Mouse (Mus musculus) kidney, embryonic 16.5 days (tissue): ENCODE results near the gene Gje1. TPM values are rescaled to one million over a fixed set of nuclear protein-coding genes. Genes with fewer than 3 reads are reported as not detected.

Experiments used
- ATAC-seq: fragments of 200-750 bp; cut with Nextera tagmentation; 2 replicates; pipeline ENCODE4 v1.8.0; 2017; ENCODE audit warnings: moderate TSS enrichment; ENCODE audit not compliant: low FRiP score, low TSS enrichment
- H3K27ac ChIP-seq: fragments of 300-500 bp; sonication (generic); 2 replicates; pipeline ENCODE4 v1.5.1; 2014; ENCODE audit warnings: low read length
- H3K27me3 ChIP-seq: fragments of 300-500 bp; sonication (generic); 2 replicates; pipeline ENCODE4 v1.6.1; 2014; ENCODE audit warnings: low read length, control low read depth, mixed read lengths; ENCODE audit not compliant: insufficient read depth
- H3K36me3 ChIP-seq: fragments of 300-500 bp; sonication (generic); 2 replicates; pipeline ENCODE4 v1.6.1; 2014; ENCODE audit warnings: low read length, control low read depth, mixed read lengths; ENCODE audit not compliant: insufficient read depth
- H3K4me1 ChIP-seq: fragments of 300-500 bp; sonication (generic); 2 replicates; pipeline ENCODE4 v1.6.1; 2014; ENCODE audit warnings: low read length, control low read depth, mixed read lengths; ENCODE audit not compliant: insufficient read depth
- H3K4me2 ChIP-seq: fragments of 300-500 bp; sonication (generic); replicated peaks from 2 replicates; pipeline ENCODE4 v1.6.1; 2014; ENCODE audit warnings: low read depth, low read length
- H3K4me3 ChIP-seq: fragments of 300-500 bp; sonication (generic); 2 replicates; pipeline ENCODE4 v1.5.1; 2014; ENCODE audit warnings: mild to moderate bottlenecking, low read length
- H3K9ac ChIP-seq: fragments of 300-500 bp; sonication (generic); replicated peaks from 2 replicates; pipeline ENCODE4 v1.6.1; 2014; ENCODE audit warnings: low read length
- H3K9me3 ChIP-seq: fragments of 300-500 bp; sonication (generic); 2 replicates; pipeline ENCODE4 v1.6.1; 2016; ENCODE audit warnings: low read length, control low read depth
- WGBS: fragments of 180-500 bp; shearing (Covaris S2); extraction: QIAGEN DNeasy Blood & Tissue Kit; methylation state at CpG from one replicate; pipeline ENCODE4 v1.1.7; 2014; 5-methylcytosine and 5-hydroxymethylcytosine counted together
- polyA plus RNA-seq: library from polyadenylated mRNA; unstranded; fragments of >200 nt; fragmentation: Nextera tagmentation; extraction: Ambion mirVana; gene quantifications from 2 replicates; pipeline ENCODE4 v1.2.1, GENCODE M21; 2015

The Gje1 gene
- polyA plus RNA-seq: not detected in 2 replicates

DNA sequence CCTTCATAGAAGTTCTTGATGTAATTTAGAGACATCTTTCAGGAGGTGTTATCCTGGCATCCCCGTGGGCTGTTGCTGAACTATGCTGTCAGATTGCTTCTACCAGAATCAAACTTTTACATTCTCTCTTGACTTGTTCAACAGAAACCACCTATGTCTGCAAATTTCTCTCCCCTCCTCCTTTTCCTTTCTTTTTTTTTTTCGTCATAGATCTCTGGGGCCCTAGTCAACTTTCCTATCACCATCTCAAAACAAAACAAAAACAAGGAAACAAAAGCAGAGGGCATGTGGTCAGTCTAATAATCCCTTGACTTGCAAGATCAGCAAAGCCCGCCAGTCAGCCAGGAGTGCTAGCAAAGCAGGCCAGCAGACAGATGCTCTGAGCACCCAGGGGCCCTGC lies at the start of gene Gje1:
TSS of gene Gje1 (minus strand) at position 101 of the 400 bp plus-strand sequence.
- H3K9ac ChIP-seq: no peak within 1 kb of the TSS
- no peaks in the 10 kb centered on the region for H3K27me3 ChIP-seq
- H3K27ac ChIP-seq: no peak within 1 kb of the TSS
- H3K36me3 ChIP-seq: no peaks in the 10 kb centered on the region
- no peak within 1 kb of the TSS for H3K4me3 ChIP-seq
- ATAC-seq: no peak
- H3K9me3 ChIP-seq: no peaks in the 10 kb centered on the region
- H3K4me2 ChIP-seq: no peak within 1 kb of the TSS
- H3K4me1 ChIP-seq: no peaks in the 10 kb centered on the region
- WGBS: 62% methylated on average over 3 of the region's 3 CpGs

DNA sequence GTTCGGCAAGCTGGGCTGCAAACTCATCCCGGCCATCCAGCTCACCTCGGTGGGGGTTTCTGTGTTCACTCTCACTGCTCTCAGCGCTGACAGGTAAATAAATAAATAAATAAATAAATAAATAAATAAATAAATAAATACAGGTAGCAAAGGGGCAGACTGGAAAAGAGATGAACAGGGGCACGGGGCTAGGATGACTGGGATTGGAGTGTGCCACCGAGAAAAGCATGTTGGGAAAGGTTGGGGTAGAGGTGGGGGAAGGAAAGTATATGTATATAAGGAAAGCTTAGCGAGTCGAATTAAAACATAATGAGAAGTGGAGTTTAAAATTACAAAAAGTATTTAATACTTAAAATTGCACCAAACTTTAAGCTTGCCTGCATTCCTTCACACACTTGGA lies 42.6 kb upstream of the Gje1 start:
- Histone ChIP-seq H3K36me3 (no peaks in the 10 kb centered on the region), H3K27ac (no peak overlapping the region), H3K9ac (no peak overlapping the region), H3K27me3 (peaks cover 18% of the 10 kb centered on the region), H3K4me1 (0 out of 2 replicates have a peak, but pooled peaks cover 7% of the 10 kb centered on the region), H3K9me3 (no peaks in the 10 kb centered on the region), H3K4me2 (peak overlapping the region; percentile 71), H3K4me3 (peak overlapping the region; percentile 39)
- no peak for ATAC-seq
- WGBS: 17% methylated on average over 8 of the region's 8 CpGs

DNA sequence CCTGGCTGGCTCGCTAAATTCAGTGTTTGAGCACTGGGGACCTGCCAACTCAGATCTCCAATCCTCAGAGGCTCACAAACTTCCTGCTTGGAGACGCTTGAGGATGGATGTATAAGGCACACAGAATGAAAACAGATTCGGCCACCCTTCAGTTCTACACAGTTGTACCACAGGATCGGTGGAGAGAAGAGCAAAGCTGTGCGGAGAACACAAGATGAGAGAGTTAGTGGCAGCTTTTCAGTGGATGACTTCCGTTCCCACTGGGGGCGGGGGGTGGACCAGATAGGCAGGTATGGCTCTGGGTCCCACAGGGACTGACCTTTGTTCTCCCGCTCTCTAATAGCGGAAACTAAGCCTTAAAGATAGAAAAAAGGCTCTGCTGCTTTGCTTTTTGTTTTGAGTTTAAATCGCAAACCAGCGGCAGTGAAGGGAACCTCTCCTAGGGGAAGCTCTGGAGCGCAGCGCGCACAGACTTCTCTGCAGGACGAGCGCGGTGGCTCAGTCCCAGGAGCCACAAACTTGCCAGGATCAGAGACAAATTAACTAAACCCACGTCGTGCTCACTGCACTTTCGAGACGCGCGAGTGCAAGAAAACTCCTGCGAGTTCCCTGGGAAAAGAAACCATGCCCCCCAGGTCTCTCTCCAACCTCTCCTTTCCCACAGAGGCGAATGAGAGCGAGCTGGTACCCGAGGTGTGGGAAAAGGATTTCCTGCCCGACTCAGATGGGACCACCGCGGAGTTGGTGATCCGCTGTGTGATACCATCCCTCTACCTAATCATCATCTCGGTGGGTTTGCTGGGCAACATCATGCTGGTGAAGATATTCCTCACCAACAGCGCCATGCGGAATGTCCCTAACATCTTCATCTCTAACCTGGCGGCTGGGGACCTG lies 41.9 kb upstream of the Gje1 start:
- H3K4me3 ChIP-seq: peak overlapping the region; percentile 39
- ATAC-seq: no peak
- H3K27me3 ChIP-seq: peaks cover 18% of the 10 kb centered on the region
- H3K9ac ChIP-seq: 0 out of 2 replicates have a peak overlapping the region, but pooled peaks have one; percentile 9
- WGBS: 2% methylated on average over 35 of the region's 35 CpGs
- H3K36me3 ChIP-seq: no peaks in the 10 kb centered on the region
- no peak overlapping the region for H3K27ac ChIP-seq
- H3K9me3 ChIP-seq: no peaks in the 10 kb centered on the region
- H3K4me1 ChIP-seq: 0 out of 2 replicates have a peak, but pooled peaks cover 7% of the 10 kb centered on the region
- H3K4me2 ChIP-seq: peak overlapping the region; percentile 71

DNA sequence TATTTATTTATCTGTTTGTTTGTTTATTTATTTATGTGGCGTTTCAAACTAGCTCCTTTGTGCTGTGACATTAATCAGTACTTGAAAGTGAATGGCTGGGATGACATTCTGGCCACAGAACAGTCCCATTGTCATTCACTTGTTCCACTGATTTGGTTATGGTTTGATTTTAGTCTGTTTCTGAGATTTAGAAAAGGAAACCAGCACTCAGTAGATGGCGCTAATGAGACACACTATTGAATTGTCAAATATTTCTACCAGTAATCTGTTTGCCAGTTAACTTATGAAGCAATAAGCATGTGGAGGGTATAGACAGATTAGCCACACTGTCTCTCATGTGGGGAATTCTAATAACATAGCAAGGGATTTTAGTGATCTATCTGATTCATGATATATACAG lies 16.3 kb upstream of the Gje1 start:
- Histone ChIP-seq H3K4me3 (no peak overlapping the region), H3K9ac (no peak overlapping the region), H3K27me3 (no peaks in the 10 kb centered on the region), H3K9me3 (no peaks in the 10 kb centered on the region), H3K4me2 (no peak overlapping the region), H3K36me3 (no peaks in the 10 kb centered on the region), H3K4me1 (no peaks in the 10 kb centered on the region), H3K27ac (no peak overlapping the region)
- 6% methylated on average over 2 of the region's 2 CpGs for WGBS
- ATAC-seq: no peak

DNA sequence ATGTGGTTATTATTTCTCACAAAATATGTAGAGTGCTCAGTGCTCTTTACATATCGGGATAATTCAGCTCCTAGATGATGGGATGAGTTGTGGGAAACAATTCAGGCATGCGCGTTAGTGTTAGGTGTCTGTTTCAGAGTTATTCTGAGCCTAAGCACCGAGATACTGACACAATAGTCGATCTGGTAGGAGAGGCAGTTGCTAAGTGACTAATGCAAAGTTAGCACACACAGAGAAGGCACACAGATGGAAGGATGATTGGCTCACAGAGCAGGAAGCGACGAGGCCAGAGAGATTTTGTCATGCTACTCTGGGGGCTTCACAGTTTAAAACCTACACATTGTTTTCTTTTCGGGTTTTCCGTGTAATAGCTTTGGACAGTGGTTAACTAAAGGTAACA lies 7.7 kb upstream of the Gje1 start:
- Histone ChIP-seq H3K27ac (no peak overlapping the region), H3K4me3 (no peak overlapping the region), H3K9me3 (no peaks in the 10 kb centered on the region), H3K27me3 (no peaks in the 10 kb centered on the region), H3K4me2 (no peak overlapping the region), H3K9ac (no peak overlapping the region), H3K4me1 (no peaks in the 10 kb centered on the region), H3K36me3 (no peaks in the 10 kb centered on the region)
- 70% methylated on average over 9 of the region's 9 CpGs for WGBS
- no peak for ATAC-seq

DNA sequence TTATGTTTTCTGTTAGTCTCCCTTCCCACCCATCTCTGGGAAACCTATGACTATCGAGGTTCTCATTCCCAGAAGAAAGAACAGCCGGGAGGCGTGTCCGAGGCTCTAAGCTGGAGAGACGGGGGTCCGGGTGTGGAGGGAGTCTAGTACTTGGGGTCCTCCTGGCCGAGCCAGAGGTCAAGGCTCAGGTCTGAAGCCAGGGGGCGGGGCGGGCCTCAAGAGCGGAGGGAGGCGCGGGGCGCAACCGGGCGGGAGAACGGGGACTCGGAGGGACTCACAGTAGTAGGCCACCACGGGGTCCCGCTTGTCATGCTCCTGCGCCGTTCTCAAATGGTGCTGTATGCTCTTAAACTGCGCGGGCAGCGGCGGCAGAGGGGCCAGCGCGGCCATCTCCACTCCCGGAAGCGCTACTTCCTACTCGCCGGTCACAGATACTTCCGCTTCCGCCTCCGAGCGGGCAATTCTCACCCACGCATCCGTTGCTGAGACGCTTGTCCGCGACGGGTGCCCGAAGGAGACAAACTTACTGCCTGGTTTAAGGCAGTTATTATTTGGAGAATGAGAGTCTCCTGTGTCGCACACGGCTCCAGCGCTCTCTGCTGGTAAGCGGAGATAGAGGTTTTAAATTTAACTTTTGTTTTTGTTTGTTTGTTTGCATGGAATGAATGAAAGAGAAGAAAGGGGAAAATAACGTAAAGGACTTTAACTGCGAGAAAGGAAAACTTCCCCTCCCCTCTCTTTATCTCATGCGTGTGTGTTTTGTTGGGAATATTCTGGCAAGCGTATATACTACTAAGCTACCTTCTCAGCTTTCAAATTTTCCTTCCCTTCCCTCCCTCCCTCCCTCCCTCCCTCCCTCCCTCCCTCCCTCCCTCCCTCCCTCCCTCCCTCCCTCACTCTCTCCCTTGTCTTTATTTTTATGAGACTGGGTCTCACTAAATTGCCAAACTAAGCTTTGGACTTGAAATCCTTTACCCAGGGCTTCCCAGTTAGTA lies 12.6 kb downstream of the Gje1 start, which contains the start of the genes Vta1 and Nmbr:
TSS of gene Vta1 (minus strand) at position 489 of the 995 bp plus-strand sequence.
TSS of gene Nmbr (plus strand) at position 520 of the 995 bp plus-strand sequence.
- Histone ChIP-seq H3K9ac (peak within 1 kb of the TSS; percentile 92), H3K4me1 (peaks cover 13% of the 10 kb centered on the region), H3K27me3 (no peaks in the 10 kb centered on the region), H3K4me2 (peak within 1 kb of the TSS; percentile 72), H3K9me3 (no peaks in the 10 kb centered on the region; the same call in 1 of the 2 replicates), H3K36me3 (no peaks in the 10 kb centered on the region), H3K27ac (peak within 1 kb of the TSS; percentile 83), H3K4me3 (peak within 1 kb of the TSS; percentile 99)
- peak; percentile 99 for ATAC-seq
- WGBS: under 1% methylated on average over 49 of the region's 50 CpGs

DNA sequence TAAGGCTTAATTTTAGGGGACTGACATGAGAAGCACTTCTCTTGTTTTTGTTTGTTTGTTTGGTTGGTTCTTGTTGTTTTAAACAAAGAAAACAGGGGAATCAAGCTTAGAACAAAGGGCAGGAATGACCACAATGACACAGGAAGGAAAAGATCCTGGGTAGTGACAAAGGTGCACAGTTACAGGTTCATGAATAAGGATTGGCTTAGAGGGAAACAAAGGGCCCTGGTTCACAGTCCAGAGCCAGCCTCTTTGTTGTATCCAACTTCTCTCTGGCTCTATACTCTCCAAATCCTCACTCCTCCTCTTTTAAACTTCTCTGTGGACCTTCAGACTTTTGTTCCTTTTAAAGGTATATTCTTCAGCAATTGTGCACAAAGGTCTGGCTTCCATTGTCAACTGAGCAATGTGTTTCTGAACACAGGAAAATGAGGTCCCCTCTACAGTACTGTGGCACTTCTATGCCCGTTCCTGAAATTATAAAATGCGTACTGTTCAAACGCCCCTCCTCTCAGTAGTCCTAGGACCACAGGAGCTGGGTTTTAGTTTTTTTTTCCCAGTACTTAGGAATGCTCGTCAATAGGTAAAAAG lies 14.1 kb downstream of the Gje1 start:
- WGBS: 67% methylated on average over 4 of the region's 4 CpGs
- H3K4me1 ChIP-seq: peaks cover 13% of the 10 kb centered on the region
- no peak overlapping the region; the same call in 1 of the 2 replicates for H3K9ac ChIP-seq
- no peaks in the 10 kb centered on the region for H3K36me3 ChIP-seq
- no peaks in the 10 kb centered on the region for H3K27me3 ChIP-seq
- H3K4me3 ChIP-seq: peak overlapping the region; percentile 99
- no peak for ATAC-seq
- H3K9me3 ChIP-seq: no peaks in the 10 kb centered on the region; the same call in 1 of the 2 replicates
- peak overlapping the region; percentile 72 for H3K4me2 ChIP-seq
- no peak overlapping the region for H3K27ac ChIP-seq

DNA sequence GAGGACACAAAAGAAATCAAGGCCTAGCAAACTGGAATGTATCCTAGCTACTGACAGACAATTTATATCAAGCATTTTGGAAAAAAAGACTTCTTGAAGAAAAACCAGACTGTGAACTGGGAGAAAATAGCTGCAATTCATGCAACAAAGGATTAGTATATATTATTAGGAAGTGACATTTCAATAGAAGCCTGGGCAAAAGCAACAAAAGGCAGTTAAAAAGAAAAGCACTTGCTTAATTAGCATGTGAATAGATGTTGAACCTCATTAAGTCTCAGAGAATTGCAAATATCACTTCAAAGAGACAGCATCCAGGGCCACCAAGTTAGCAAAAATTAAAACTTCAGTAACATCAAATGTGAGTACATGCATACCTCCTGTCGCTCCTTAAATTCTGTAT lies 14.8 kb downstream of the Gje1 start:
- no peak overlapping the region for H3K4me2 ChIP-seq
- H3K36me3 ChIP-seq: no peaks in the 10 kb centered on the region
- no peak overlapping the region for H3K27ac ChIP-seq
- 69% methylated on average over 1 of the region's 1 CpGs for WGBS
- H3K27me3 ChIP-seq: no peaks in the 10 kb centered on the region
- H3K4me1 ChIP-seq: peaks cover 13% of the 10 kb centered on the region
- H3K9ac ChIP-seq: no peak overlapping the region
- H3K9me3 ChIP-seq: no peaks in the 10 kb centered on the region; the same call in 1 of the 2 replicates
- no peak for ATAC-seq
- H3K4me3 ChIP-seq: no peak overlapping the region

DNA sequence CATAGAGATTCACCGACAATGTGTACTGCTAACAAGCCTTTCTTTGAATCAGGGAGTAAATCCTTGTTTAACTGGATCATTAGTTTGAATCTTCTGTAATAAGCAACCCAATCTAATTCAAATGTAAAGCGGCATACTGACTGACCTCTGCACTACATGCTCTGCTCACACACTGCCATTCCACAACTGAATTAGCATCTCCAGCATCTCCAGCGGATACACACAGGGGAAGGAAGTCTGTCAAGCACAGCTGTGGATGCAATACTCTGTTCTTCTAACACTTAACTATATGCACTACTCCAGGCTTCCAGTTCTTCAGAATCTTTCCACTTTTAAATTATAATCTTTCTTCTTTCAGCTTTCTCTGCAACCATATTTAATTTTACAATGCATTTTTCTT lies 27.7 kb downstream of the Gje1 start:
- Histone ChIP-seq H3K4me1 (no peaks in the 10 kb centered on the region), H3K27me3 (no peaks in the 10 kb centered on the region), H3K4me2 (no peak overlapping the region), H3K36me3 (peaks cover 11% of the 10 kb centered on the region), H3K9ac (no peak overlapping the region), H3K27ac (no peak overlapping the region), H3K4me3 (no peak overlapping the region), H3K9me3 (peaks cover 3% of the 10 kb centered on the region; the same call in 1 of the 2 replicates)
- 79% methylated on average over 3 of the region's 3 CpGs for WGBS
- ATAC-seq: no peak
